Mouse (Mus musculus) hindbrain, embryonic 13.5 days (tissue): ENCODE data around the gene Gstcd. TPM values are rescaled to one million over a fixed set of nuclear protein-coding genes. Genes with fewer than 3 reads are reported as not detected.

Experiments used
- ATAC-seq: fragments of 200-750 bp; cut with Nextera tagmentation; 2 replicates; pipeline ENCODE4 v1.8.0; 2017; ENCODE audit warnings: moderate TSS enrichment; ENCODE audit not compliant: low FRiP score
- H3K27ac ChIP-seq: fragments of 300-500 bp; sonication (generic); 2 replicates; pipeline ENCODE4 v1.5.1; 2015; ENCODE audit warnings: inconsistent platforms, mild to moderate bottlenecking, moderate library complexity
- H3K27me3 ChIP-seq: fragments of 300-500 bp; sonication (generic); 2 replicates; pipeline ENCODE4 v1.6.1; 2015; ENCODE audit warnings: mild to moderate bottlenecking, inconsistent platforms
- H3K36me3 ChIP-seq: fragments of 300-500 bp; sonication (generic); 2 replicates; pipeline ENCODE4 v1.6.1; 2015; ENCODE audit warnings: mild to moderate bottlenecking, inconsistent platforms
- H3K4me1 ChIP-seq: fragments of 300-500 bp; sonication (generic); replicated peaks from 2 replicates; pipeline ENCODE4 v1.6.1; 2015; ENCODE audit warnings: inconsistent platforms
- H3K4me2 ChIP-seq: fragments of 300-500 bp; sonication (generic); 2 replicates; pipeline ENCODE4 v1.6.1; 2015; ENCODE audit warnings: inconsistent platforms, mild to moderate bottlenecking, moderate library complexity
- H3K4me3 ChIP-seq: fragments of 300-500 bp; sonication (generic); 2 replicates; pipeline ENCODE4 v1.5.1; 2015; ENCODE audit warnings: mild to moderate bottlenecking, inconsistent platforms
- H3K9ac ChIP-seq: fragments of 300-500 bp; sonication (generic); 2 replicates; pipeline ENCODE4 v1.6.1; 2015; ENCODE audit warnings: mild to moderate bottlenecking, inconsistent platforms
- H3K9me3 ChIP-seq: fragments of 300-500 bp; sonication (generic); 2 replicates; pipeline ENCODE4 v1.6.1; 2016; ENCODE audit warnings: inconsistent platforms
- WGBS: fragments of 180-500 bp; shearing (Covaris S2); methylation state at CpG from one replicate; pipeline ENCODE4 v1.1.7; 2015; 5-methylcytosine and 5-hydroxymethylcytosine counted together
- polyA plus RNA-seq: library from polyadenylated mRNA; unstranded; fragments of >200 nt; fragmentation: Nextera tagmentation; extraction: Ambion mirVana; gene quantifications from 2 replicates; pipeline ENCODE4 v1.2.1, GENCODE M21; 2015

The Gstcd gene
- polyA plus RNA-seq, result 4.4 and 4.5 TPM in 2 replicates

DNA sequence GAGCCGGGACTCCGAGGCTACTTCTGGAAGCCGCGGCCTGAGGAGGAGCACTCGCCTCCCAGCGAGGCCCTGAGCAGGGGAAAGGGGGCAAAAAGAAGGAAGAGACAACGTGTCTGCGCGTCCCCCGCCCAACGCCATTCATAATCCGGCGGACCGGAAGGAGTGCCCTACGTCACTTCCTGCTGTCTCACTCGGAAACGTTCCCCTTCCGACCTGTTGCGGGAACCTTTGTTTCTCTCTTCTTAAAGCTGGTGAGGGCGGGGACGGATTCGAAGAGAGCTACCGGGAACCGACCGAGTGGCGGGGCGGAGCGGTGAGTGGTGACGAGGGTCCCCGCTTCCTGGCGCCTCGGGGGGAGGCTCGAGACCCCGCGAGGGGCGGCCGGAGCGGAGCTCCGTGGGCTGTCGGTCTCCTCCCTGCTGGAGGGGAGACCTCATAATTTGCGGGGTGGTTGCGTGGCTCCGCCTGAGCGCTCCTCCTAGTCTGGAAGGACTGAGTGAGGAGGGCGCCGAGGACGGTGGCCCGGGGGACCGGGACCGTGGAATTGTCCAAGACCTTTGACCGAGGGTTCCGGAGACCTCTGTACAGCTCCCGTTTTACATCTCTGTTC, at the start of gene Gstcd, which contains the start of gene Ints12:
Gstcd (minus strand) TSS at position 370 of the 610 bp plus-strand sequence.
Ints12 (plus strand) TSS at position 177 of the 610 bp plus-strand sequence.
- peak; percentile 98 for ATAC-seq
- peak within 1 kb of the TSS; percentile 88 for H3K4me3 ChIP-seq
- H3K27me3 ChIP-seq, result no peaks in the 10 kb centered on the region
- H3K36me3 ChIP-seq, result peaks cover under 1% of the 10 kb centered on the region; the same call in 1 of the 2 replicates
- H3K9me3 ChIP-seq, result no peaks in the 10 kb centered on the region
- WGBS, result under 1% methylated on average over 53 of the region's 53 CpGs
- H3K4me1 ChIP-seq, result peaks cover 35% of the 10 kb centered on the region
- peak within 1 kb of the TSS; percentile 69 for H3K4me2 ChIP-seq
- peak within 1 kb of the TSS; percentile 91 for H3K9ac ChIP-seq
- peak within 1 kb of the TSS; percentile 97 for H3K27ac ChIP-seq

DNA sequence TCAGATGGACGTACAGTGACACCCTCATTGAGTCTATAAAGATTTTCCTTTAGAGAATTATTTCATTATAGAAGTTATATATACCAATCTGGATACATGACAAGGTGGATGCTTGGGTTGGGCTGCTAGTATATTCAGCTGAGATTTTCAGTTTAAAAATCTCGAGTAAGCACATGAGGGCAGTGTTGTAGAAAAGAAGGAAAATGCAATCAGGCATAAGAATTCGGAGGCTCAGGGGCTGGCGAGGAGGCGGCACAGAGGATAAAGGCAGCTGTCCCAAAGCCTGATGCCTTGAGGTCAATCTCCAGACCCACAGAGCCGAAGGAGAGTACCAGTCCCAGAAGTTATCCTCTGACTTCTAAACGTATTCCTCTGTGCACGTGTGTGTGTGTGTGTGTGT, 40.8 kb upstream of the Gstcd start:
- 64% methylated on average over 8 of the region's 8 CpGs for WGBS
- ATAC-seq, result no peak
- H3K27me3 ChIP-seq, result no peaks in the 10 kb centered on the region

DNA sequence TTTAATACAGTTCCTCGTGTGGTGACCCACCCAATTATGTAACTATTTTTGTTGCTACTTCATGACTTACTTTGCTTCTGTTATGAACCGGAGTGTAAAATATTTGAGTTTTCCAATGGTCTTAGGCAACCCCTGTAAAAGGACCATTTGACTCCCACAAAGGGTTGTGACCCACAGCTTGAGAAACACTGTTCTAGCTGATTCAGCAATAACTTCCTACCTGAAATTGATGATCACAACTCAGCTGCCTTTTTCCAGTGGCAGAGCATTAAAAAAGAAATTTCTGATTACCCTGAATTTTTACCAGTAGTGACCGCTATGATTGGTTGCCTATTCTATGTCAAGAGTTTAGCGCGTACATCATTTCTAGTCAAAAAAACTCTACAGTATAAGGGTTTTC, 39.5 kb upstream of the Gstcd start:
- 90% methylated on average over 5 of the region's 5 CpGs for WGBS
- no peak overlapping the region for H3K4me2 ChIP-seq
- no peak for ATAC-seq

More for the DNA sequence above, 40.8 kb upstream of the Gstcd start:
- no peak overlapping the region for H3K4me2 ChIP-seq
- H3K36me3 ChIP-seq, result no peaks in the 10 kb centered on the region
- no peak overlapping the region for H3K9ac ChIP-seq
- no peak overlapping the region for H3K27ac ChIP-seq
- no peak overlapping the region for H3K4me3 ChIP-seq
- no peaks in the 10 kb centered on the region for H3K9me3 ChIP-seq
- H3K4me1 ChIP-seq, result no peaks in the 10 kb centered on the region

DNA sequence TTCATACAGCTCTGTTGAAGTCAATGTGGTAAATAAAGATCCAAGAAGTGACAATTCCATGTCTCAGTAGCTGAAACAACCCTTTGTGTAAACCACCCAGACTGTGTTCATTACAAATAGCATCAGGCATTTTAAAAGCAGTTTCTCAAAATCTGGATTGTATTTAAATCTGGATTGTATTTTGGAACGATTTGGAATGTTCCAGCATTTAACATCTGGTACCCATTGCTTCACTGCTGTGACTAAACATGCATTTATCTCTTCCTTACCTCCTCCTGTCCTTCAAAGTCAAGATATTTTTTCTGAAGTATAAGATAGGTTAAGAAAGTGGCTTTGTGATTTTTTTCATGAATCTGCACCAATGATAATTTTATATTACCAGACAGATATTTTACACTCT, 21.4 kb upstream of the Gstcd start:
- Histone ChIP-seq H3K9me3 (no peaks in the 10 kb centered on the region), H3K27ac (no peak overlapping the region), H3K4me2 (no peak overlapping the region), H3K4me3 (no peak overlapping the region), H3K9ac (no peak overlapping the region), H3K27me3 (no peaks in the 10 kb centered on the region), H3K36me3 (peaks cover 16% of the 10 kb centered on the region), H3K4me1 (no peaks in the 10 kb centered on the region)
- WGBS, result 73% methylated on average over 1 of the region's 1 CpGs
- no peak for ATAC-seq

More for the DNA sequence above, 39.5 kb upstream of the Gstcd start:
- Histone ChIP-seq H3K9ac (no peak overlapping the region), H3K27ac (no peak overlapping the region), H3K27me3 (no peaks in the 10 kb centered on the region), H3K9me3 (no peaks in the 10 kb centered on the region), H3K36me3 (no peaks in the 10 kb centered on the region), H3K4me1 (no peaks in the 10 kb centered on the region), H3K4me3 (no peak overlapping the region)

DNA sequence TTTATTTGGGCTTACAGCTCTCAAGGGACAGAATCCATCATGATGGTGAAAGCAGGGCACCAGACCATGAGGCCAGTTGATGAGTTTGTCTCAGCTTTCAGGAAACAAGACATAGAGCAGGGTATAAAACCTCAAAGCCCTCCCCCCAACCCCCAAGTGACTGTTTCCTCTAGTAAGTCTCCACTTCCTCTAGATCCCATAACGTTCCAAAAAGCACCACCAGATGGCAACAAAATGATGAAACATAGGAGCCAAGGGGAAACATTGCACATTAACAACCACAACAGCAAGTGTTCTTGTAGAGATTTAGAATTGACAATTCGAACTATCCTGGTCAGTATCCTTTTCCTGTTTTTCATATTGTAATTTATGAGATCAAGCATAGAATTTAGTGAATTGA, 19.9 kb upstream of the Gstcd start:
- no peak overlapping the region for H3K9ac ChIP-seq
- no peaks in the 10 kb centered on the region for H3K27me3 ChIP-seq
- 41% methylated on average over 2 of the region's 2 CpGs for WGBS
- H3K27ac ChIP-seq, result no peak overlapping the region
- no peaks in the 10 kb centered on the region for H3K4me1 ChIP-seq
- no peak overlapping the region for H3K4me3 ChIP-seq
- no peak for ATAC-seq
- H3K36me3 ChIP-seq, result peaks cover 26% of the 10 kb centered on the region
- no peaks in the 10 kb centered on the region for H3K9me3 ChIP-seq
- H3K4me2 ChIP-seq, result no peak overlapping the region

DNA sequence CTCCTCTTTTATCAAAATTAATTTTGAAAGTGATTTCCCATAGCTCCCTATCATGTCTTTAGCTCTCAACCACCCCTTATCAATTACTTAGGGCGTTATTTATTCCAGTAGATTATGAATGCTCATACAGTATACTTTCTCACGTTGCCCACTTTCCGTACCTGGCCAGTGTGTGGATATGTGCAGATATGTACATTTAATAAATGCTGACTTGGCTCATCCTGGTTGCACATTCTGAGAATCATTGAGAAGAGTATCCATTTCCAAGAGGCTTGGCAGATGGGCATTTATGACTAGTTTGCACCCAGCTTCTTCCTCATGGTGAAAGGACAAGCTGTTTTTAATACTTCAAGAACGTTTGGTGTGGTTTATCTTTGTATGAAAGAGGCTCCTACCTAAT, 18.0 kb upstream of the Gstcd start:
- Histone ChIP-seq H3K9ac (no peak overlapping the region), H3K4me2 (no peak overlapping the region), H3K4me3 (no peak overlapping the region), H3K36me3 (peaks cover 40% of the 10 kb centered on the region), H3K4me1 (no peaks in the 10 kb centered on the region), H3K27ac (no peak overlapping the region), H3K9me3 (no peaks in the 10 kb centered on the region), H3K27me3 (no peaks in the 10 kb centered on the region)
- no peak for ATAC-seq
- 92% methylated on average over 4 of the region's 4 CpGs for WGBS

DNA sequence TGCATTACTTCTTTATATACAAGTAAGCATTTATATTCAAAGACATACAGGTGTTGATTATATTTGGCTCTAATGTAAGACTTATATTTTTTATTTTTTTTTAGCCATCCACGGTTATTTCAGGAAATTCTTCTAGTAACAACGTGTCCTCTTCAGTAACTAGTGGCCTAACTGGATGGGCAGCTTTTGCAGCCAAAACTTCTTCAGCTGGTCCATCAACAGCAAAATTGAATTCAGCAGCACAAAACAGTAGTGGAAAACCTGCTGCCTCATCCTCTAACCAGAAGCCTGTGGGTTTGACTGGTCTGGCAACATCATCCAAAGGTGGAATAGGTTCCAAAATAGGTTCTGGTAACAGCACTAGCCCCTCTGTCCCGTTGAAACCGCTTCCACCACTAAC, 16.9 kb upstream of the Gstcd start:
- Histone ChIP-seq H3K9ac (no peak overlapping the region), H3K4me3 (no peak overlapping the region), H3K4me2 (no peak overlapping the region), H3K36me3 (peaks cover 49% of the 10 kb centered on the region), H3K27me3 (no peaks in the 10 kb centered on the region), H3K27ac (no peak overlapping the region), H3K4me1 (no peaks in the 10 kb centered on the region), H3K9me3 (no peaks in the 10 kb centered on the region)
- WGBS, result 97% methylated on average over 4 of the region's 4 CpGs
- ATAC-seq, result no peak

DNA sequence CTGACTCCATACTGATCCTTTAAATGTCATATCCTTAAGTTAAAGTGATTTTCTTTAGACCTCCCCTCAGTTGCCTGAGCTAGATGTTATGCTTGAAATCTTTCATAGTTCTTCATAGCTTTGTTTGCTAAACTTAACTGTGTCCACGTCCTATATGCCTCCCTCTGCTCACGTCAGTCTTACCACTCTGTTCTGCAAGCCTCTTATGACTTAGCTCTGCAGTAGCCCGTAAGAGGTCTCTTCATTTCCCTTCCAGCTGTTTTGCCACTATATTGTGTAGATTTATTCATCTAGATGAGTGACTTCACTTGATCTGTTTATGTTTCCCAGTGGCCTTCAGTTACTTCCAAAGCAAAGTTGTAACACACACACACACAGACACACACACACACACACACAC, 12.6 kb upstream of the Gstcd start:
- Histone ChIP-seq H3K9ac (no peak overlapping the region), H3K27ac (no peak overlapping the region), H3K4me3 (no peak overlapping the region), H3K9me3 (no peaks in the 10 kb centered on the region), H3K27me3 (no peaks in the 10 kb centered on the region), H3K36me3 (peaks cover 72% of the 10 kb centered on the region), H3K4me2 (no peak overlapping the region), H3K4me1 (no peaks in the 10 kb centered on the region)
- WGBS, result 93% methylated on average over 3 of the region's 3 CpGs
- no peak for ATAC-seq

DNA sequence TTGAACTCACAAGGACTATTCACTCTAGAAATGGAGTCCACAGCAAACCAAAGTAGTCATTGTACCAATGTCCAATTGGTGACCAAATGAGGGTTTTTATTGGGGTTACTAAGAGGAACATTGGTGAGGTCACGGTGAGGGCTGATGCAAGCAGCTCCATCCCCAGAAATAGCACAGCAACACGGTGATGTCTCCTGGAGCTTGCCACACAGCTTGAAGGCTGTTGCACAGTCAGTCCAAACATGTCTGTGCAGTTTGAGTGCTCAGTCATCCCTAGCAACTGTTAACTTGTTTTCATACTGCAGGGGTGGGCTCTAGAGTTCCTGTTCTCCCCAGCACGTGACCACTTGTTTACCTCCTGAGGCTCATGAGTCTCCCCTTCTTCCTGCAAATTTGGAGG, 11.9 kb upstream of the Gstcd start:
- Histone ChIP-seq H3K27me3 (no peaks in the 10 kb centered on the region), H3K36me3 (peaks cover 71% of the 10 kb centered on the region), H3K27ac (no peak overlapping the region), H3K4me1 (no peaks in the 10 kb centered on the region), H3K9ac (no peak overlapping the region), H3K9me3 (no peaks in the 10 kb centered on the region), H3K4me3 (no peak overlapping the region), H3K4me2 (no peak overlapping the region)
- WGBS, result 88% methylated on average over 3 of the region's 3 CpGs
- ATAC-seq, result no peak

DNA sequence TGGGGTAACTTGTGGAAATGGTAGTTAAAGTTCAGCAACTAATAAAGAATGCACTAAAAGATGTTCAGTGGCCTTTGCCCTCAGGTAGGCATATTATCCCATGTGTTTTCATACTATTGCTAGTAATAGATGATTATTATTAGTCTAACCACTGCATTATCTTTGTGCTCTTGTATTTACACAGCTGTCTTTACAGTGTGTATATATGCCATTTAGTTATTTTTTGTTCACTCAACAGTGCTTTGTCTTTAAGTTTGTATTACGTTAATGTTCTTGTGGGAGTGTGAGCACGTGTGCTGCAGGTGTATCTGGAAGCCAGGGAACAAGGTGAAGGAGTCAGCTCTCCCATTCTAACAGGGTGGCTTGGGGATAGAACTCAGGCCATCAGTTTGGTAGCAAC, 7.1 kb upstream of the Gstcd start:
- WGBS, result 93% methylated on average over 2 of the region's 2 CpGs
- peaks cover 50% of the 10 kb centered on the region for H3K36me3 ChIP-seq
- peaks cover 8% of the 10 kb centered on the region; the same call in 1 of the 2 replicates for H3K4me1 ChIP-seq
- no peak overlapping the region for H3K9ac ChIP-seq
- no peak for ATAC-seq
- no peaks in the 10 kb centered on the region for H3K9me3 ChIP-seq
- no peaks in the 10 kb centered on the region for H3K27me3 ChIP-seq
- no peak overlapping the region for H3K4me2 ChIP-seq
- no peak overlapping the region for H3K4me3 ChIP-seq
- H3K27ac ChIP-seq, result no peak overlapping the region

DNA sequence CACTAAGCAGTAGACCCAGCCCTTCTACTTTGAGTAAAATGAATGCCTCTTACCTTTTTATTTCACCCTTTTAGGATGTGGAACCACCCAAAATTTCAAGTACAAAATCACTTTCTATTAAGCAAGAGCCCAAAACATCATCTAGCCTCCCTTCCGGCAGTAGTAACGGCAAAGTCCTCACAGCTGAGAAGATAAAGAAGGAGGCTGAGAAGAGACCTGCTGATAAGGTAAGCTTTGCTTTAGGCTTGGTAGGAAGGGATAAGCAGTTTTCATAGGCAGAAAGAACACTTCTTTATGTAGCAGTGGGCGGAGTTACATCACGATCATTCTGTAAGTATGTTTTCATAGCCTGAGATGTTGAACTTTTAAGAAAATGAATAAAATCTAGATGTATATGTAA, 6.5 kb upstream of the Gstcd start:
- WGBS, result 92% methylated on average over 4 of the region's 4 CpGs
- no peak for ATAC-seq

DNA sequence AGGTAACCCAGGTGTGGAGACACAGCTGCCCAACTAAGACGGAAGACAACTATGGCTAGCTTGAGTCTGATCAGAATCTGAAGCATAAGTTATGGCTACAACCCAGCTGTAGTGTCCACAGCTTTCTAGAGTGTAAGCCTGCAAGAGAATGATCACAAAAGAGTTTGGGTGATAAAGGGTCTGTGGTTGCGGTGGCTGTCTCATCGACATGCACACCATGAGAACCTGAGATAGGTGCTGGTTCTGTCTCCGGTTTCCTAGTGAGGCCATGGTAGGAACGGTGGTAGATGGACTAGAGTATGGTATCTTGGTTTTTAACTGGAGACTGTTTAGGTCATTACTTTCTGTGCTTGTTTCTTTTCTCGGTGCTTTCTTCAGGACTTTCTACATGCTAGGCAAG, 6.1 kb upstream of the Gstcd start:
- Histone ChIP-seq H3K4me1 (peaks cover 15% of the 10 kb centered on the region), H3K27ac (no peak overlapping the region), H3K36me3 (peaks cover 43% of the 10 kb centered on the region), H3K4me3 (no peak overlapping the region), H3K4me2 (no peak overlapping the region), H3K9me3 (no peaks in the 10 kb centered on the region), H3K27me3 (no peaks in the 10 kb centered on the region), H3K9ac (no peak overlapping the region)
- no peak for ATAC-seq
- 98% methylated on average over 6 of the region's 6 CpGs for WGBS

More for the DNA sequence above, 6.5 kb upstream of the Gstcd start:
- Histone ChIP-seq H3K4me1 (peaks cover 11% of the 10 kb centered on the region), H3K27ac (no peak overlapping the region), H3K36me3 (peaks cover 44% of the 10 kb centered on the region), H3K9me3 (no peaks in the 10 kb centered on the region), H3K9ac (no peak overlapping the region), H3K4me3 (no peak overlapping the region), H3K4me2 (no peak overlapping the region), H3K27me3 (no peaks in the 10 kb centered on the region)

DNA sequence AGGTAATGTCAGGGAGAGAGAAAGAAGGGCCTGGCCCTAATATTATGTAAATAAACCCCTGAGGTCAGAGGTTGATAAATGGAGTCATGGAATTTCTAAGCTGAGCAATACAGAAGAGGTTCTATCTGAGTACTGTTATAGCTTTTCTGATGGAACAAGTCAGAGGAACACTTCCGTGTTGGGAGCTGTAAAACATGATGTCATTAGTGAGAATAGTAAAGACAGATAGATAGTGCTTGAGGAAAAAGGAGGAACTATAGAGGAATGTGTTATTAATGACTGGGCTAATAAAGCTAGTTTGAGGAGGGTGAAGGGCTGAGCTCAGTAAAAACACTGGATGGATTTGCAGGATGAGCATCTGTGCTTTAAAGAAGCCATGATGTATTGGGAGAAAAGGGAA, 2.5 kb upstream of the Gstcd start:
- H3K9me3 ChIP-seq, result no peaks in the 10 kb centered on the region
- ATAC-seq, result no peak
- 83% methylated on average over 1 of the region's 1 CpGs for WGBS

More for the DNA sequence above, 2.5 kb upstream of the Gstcd start:
- no peak overlapping the region for H3K27ac ChIP-seq
- peaks cover 19% of the 10 kb centered on the region for H3K36me3 ChIP-seq
- peaks cover 29% of the 10 kb centered on the region for H3K4me1 ChIP-seq
- no peak overlapping the region for H3K9ac ChIP-seq
- H3K4me3 ChIP-seq, result no peak overlapping the region
- no peak overlapping the region for H3K4me2 ChIP-seq
- H3K27me3 ChIP-seq, result no peaks in the 10 kb centered on the region
